Mouse (Mus musculus): ENCODE data around the gene Exoc3l4. TPM values are rescaled to one million over a fixed set of nuclear protein-coding genes. Genes with fewer than 3 reads are reported as not detected.

Exoc3l4 gene
- polyA plus RNA-seq (2015; fragmentation: Nextera tagmentation; extraction: Ambion mirVana), result 8.0 and 15.1 TPM in 2 replicates

GRCm38 (mm10) chr12:111416921-111417779, at the start of gene Exoc3l4:
Exoc3l4 (plus strand) TSS chr12:111417017.
- WGBS, result 7% methylated on average over 17 of the region's 17 CpGs
- H3K9me3 ChIP-seq (replicated peaks), result no peaks in the 10 kb centered on the region
- no peaks in the 10 kb centered on the region for H3K36me3 ChIP-seq
- H3K27me3 ChIP-seq, result peaks cover 16% of the 10 kb centered on the region
- peak within 1 kb of the TSS; percentile 44 for H3K4me3 ChIP-seq
- H3K27ac ChIP-seq, result peak within 1 kb of the TSS; percentile 44; the same call in 1 of the 2 replicates
- H3K9ac ChIP-seq, result peak within 1 kb of the TSS; percentile 47
- peak within 1 kb of the TSS; percentile 72 for H3K4me2 ChIP-seq
- peaks cover 54% of the 10 kb centered on the region for H3K4me1 ChIP-seq (replicated peaks)
- ATAC-seq (replicated peaks; ENCODE audit: insufficient number of reproducible peaks, insufficient read depth, low FRiP score, low read depth), result no peak; the same call in 1 of the 2 replicates

GRCm38 (mm10) chr12:111367065-111367464, 49.8 kb upstream of the Exoc3l4 start:
- H3K4me3 ChIP-seq, result no peak overlapping the region
- no peak for ATAC-seq (replicated peaks; ENCODE audit: insufficient number of reproducible peaks, insufficient read depth, low FRiP score, low read depth)
- 68% methylated on average over 7 of the region's 7 CpGs for WGBS
- no peaks in the 10 kb centered on the region for H3K27me3 ChIP-seq
- no peak overlapping the region for H3K27ac ChIP-seq
- H3K9me3 ChIP-seq (replicated peaks), result no peaks in the 10 kb centered on the region
- H3K4me2 ChIP-seq, result no peak overlapping the region
- peaks cover 68% of the 10 kb centered on the region for H3K4me1 ChIP-seq (replicated peaks)
- no peak overlapping the region for H3K9ac ChIP-seq
- no peaks in the 10 kb centered on the region for H3K36me3 ChIP-seq

- WGBS, result 62% methylated on average over 4 of the region's 4 CpGs
- Histone ChIP-seq H3K9me3 (replicated peaks) (no peaks in the 10 kb centered on the region), H3K4me3 (no peak overlapping the region), H3K9ac (no peak overlapping the region), H3K36me3 (no peaks in the 10 kb centered on the region), H3K27me3 (no peaks in the 10 kb centered on the region), H3K4me2 (no peak overlapping the region), H3K4me1 (replicated peaks) (peaks cover 70% of the 10 kb centered on the region), H3K27ac (no peak overlapping the region)
- no peak for ATAC-seq (replicated peaks; ENCODE audit: insufficient number of reproducible peaks, insufficient read depth, low FRiP score, low read depth)
Measured at GRCm38 (mm10) chr12:111370249-111370648, 46.6 kb upstream of the Exoc3l4 start.

DNA sequence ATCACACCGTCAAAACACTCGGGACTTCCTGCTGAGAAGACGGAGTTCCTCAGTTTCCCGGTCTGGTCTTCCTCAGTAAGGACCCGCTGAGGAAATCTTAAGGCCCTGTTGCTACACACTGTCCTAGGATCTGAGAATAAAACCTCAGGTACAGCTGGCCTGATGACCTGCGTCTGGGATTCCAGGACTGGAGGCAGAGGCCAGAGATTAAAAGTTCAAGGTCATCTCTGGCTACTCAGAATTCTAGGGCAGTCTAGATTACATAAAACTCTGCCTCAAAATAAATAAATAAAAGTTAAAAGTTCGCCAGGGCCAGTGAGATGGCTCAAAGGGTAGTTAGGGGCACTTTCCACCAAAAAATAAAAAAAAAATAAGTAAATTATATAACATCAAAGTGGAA, 44.9 kb upstream of the Exoc3l4 start:
- 69% methylated on average over 7 of the region's 7 CpGs for WGBS
- no peak overlapping the region for H3K27ac ChIP-seq

GRCm38 (mm10) chr12:111373411-111373810, 43.4 kb upstream of the Exoc3l4 start:
- no peak for ATAC-seq (replicated peaks; ENCODE audit: insufficient number of reproducible peaks, insufficient read depth, low FRiP score, low read depth)
- Histone ChIP-seq H3K27me3 (no peaks in the 10 kb centered on the region), H3K4me3 (no peak overlapping the region), H3K9ac (no peak overlapping the region), H3K4me1 (replicated peaks) (peaks cover 61% of the 10 kb centered on the region), H3K9me3 (replicated peaks) (no peaks in the 10 kb centered on the region), H3K4me2 (no peak overlapping the region), H3K27ac (no peak overlapping the region), H3K36me3 (no peaks in the 10 kb centered on the region)
- WGBS, result 83% methylated on average over 6 of the region's 6 CpGs

More for the DNA sequence above, 44.9 kb upstream of the Exoc3l4 start:
- Histone ChIP-seq H3K27me3 (no peaks in the 10 kb centered on the region), H3K4me3 (no peak overlapping the region), H3K4me1 (replicated peaks) (peaks cover 69% of the 10 kb centered on the region), H3K9ac (no peak overlapping the region), H3K9me3 (replicated peaks) (no peaks in the 10 kb centered on the region), H3K36me3 (no peaks in the 10 kb centered on the region), H3K4me2 (no peak overlapping the region)
- ATAC-seq (replicated peaks; ENCODE audit: insufficient number of reproducible peaks, insufficient read depth, low FRiP score, low read depth), result no peak

DNA sequence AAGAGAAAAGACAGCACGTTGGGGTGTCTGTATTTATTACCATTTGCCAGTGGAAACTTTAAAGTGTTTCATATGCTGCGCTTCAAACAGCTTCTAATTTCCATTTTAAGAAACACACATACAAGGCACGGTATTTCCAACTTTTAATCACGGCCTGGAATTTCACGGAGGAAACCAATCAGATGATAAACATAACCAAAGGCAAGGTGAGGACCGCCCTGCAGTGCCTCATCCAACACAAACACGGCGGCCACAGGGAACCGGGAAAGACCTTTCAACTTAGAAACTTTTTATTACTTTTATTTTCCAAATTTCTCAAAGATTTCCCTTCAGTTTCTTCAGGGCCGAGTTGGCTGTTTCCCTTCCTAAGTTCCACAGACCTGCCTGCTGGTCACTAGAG, 42.1 kb upstream of the Exoc3l4 start:
- H3K27me3 ChIP-seq, result 0 out of 2 replicates have a peak, but pooled peaks cover 2% of the 10 kb centered on the region
- H3K4me1 ChIP-seq (replicated peaks), result peaks cover 52% of the 10 kb centered on the region
- no peaks in the 10 kb centered on the region for H3K9me3 ChIP-seq (replicated peaks)
- H3K9ac ChIP-seq, result no peak overlapping the region
- ATAC-seq (replicated peaks; ENCODE audit: insufficient number of reproducible peaks, insufficient read depth, low FRiP score, low read depth), result no peak
- peak overlapping the region; percentile 95 for H3K4me3 ChIP-seq
- H3K4me2 ChIP-seq, result peak overlapping the region; percentile 89
- peak overlapping the region; percentile 28; the same call in 1 of the 2 replicates for H3K27ac ChIP-seq
- WGBS, result 37% methylated on average over 10 of the region's 10 CpGs
- no peaks in the 10 kb centered on the region for H3K36me3 ChIP-seq

- Histone ChIP-seq H3K9ac (peak overlapping the region; percentile 97), H3K4me3 (peak overlapping the region; percentile 95), H3K4me2 (peak overlapping the region; percentile 89), H3K27ac (peak overlapping the region; percentile 97), H3K4me1 (replicated peaks) (peaks cover 47% of the 10 kb centered on the region), H3K9me3 (replicated peaks) (no peaks in the 10 kb centered on the region), H3K36me3 (no peaks in the 10 kb centered on the region), H3K27me3 (0 out of 2 replicates have a peak, but pooled peaks cover 2% of the 10 kb centered on the region)
- 41% methylated on average over 12 of the region's 12 CpGs for WGBS
- no peak for ATAC-seq (replicated peaks; ENCODE audit: insufficient number of reproducible peaks, insufficient read depth, low FRiP score, low read depth)
Measured at GRCm38 (mm10) chr12:111375559-111375958, 41.3 kb upstream of the Exoc3l4 start.

GRCm38 (mm10) chr12:111376053-111376452, 40.8 kb upstream of the Exoc3l4 start:
- peak overlapping the region; percentile 97 for H3K9ac ChIP-seq
- H3K4me1 ChIP-seq (replicated peaks), result peaks cover 42% of the 10 kb centered on the region
- no peaks in the 10 kb centered on the region for H3K36me3 ChIP-seq
- H3K27me3 ChIP-seq, result 0 out of 2 replicates have a peak, but pooled peaks cover 2% of the 10 kb centered on the region
- WGBS, result 9% methylated on average over 6 of the region's 6 CpGs
- peak overlapping the region; percentile 97 for H3K27ac ChIP-seq
- no peaks in the 10 kb centered on the region for H3K9me3 ChIP-seq (replicated peaks)
- H3K4me2 ChIP-seq, result peak overlapping the region; percentile 89
- peak overlapping the region; percentile 95 for H3K4me3 ChIP-seq
- no peak for ATAC-seq (replicated peaks; ENCODE audit: insufficient number of reproducible peaks, insufficient read depth, low FRiP score, low read depth)

GRCm38 (mm10) chr12:111376826-111377331, 39.9 kb upstream of the Exoc3l4 start:
- H3K27me3 ChIP-seq, result 0 out of 2 replicates have a peak, but pooled peaks cover 2% of the 10 kb centered on the region
- ATAC-seq (replicated peaks; ENCODE audit: insufficient number of reproducible peaks, insufficient read depth, low FRiP score, low read depth), result peak; percentile 32
- H3K4me1 ChIP-seq (replicated peaks), result peaks cover 41% of the 10 kb centered on the region
- no peaks in the 10 kb centered on the region for H3K36me3 ChIP-seq
- H3K4me2 ChIP-seq, result peak overlapping the region; percentile 89
- peak overlapping the region; percentile 97 for H3K27ac ChIP-seq
- under 1% methylated on average over 49 of the region's 49 CpGs for WGBS
- H3K9ac ChIP-seq, result peak overlapping the region; percentile 97
- no peaks in the 10 kb centered on the region for H3K9me3 ChIP-seq (replicated peaks)
- H3K4me3 ChIP-seq, result peak overlapping the region; percentile 95

DNA sequence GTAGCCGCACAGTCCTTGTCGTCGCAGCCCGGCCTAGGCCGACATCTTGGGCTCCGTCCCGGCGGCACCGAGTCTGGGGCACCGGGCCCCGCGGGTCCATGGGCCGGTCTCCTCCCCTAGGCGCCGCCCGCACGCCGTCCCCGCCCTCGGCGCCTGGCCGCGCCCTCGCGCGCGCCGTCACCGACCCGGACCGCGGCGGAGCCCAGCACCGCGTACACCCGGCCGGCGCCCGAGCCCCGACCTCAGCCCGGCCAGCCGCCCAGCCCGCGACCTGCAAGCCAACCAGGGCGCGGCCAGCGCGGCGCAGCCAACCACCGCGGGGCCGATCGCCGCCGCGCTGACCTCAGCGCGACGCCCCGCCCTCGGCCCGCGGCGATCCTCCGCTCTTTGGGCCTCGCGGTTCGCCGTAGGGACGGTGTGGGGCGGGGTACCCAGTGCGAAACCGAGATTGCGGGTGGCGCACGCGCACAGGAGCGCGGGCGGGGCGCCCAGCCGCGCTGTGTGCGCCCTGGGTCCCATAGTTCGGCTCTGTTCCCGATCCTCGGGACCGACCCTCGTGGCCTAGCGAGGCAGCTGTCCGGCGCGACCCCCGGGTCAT, 39.3 kb upstream of the Exoc3l4 start, which contains the start of gene Cdc42bpb:
TSS of gene Cdc42bpb (minus strand) at position 343 of the 598 bp plus-strand sequence.
- Histone ChIP-seq H3K27ac (peak within 1 kb of the TSS; percentile 97), H3K27me3 (0 out of 2 replicates have a peak, but pooled peaks cover 2% of the 10 kb centered on the region), H3K9me3 (replicated peaks) (no peaks in the 10 kb centered on the region), H3K4me3 (peak within 1 kb of the TSS; percentile 95), H3K4me2 (peak within 1 kb of the TSS; percentile 89), H3K36me3 (no peaks in the 10 kb centered on the region), H3K9ac (peak within 1 kb of the TSS; percentile 97), H3K4me1 (replicated peaks) (peaks cover 39% of the 10 kb centered on the region)
- under 1% methylated on average over 90 of the region's 94 CpGs for WGBS
- peak; percentile 94 for ATAC-seq (replicated peaks; ENCODE audit: insufficient number of reproducible peaks, insufficient read depth, low FRiP score, low read depth)

DNA sequence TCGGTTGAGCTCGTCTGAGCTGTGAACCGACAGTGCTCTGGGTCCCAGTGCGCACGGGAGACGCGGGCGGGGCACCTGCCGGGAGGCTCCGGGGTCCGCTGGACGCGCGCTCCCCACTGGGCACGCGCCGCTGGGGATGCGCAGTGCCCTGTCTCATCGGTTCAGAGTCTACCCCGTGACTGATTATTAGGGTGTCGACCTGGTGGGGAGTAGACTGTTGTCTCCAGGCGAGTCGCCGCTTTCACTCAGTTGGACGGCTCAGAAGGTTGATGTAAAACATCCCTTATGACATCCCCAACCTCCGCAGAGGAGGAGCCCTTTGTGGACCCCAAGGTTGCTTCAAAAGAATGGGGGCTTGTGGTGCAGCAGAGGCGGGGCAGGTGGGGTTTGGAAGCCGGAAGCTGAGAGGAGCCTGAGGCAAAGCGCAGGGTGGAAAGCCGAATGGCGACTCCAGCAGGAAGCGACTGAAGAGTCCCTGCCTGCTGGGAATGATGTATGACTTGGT, 38.8 kb upstream of the Exoc3l4 start:
- Histone ChIP-seq H3K9ac (peak overlapping the region; percentile 97), H3K27me3 (0 out of 2 replicates have a peak, but pooled peaks cover 2% of the 10 kb centered on the region), H3K4me1 (replicated peaks) (peaks cover 39% of the 10 kb centered on the region), H3K27ac (peak overlapping the region; percentile 97), H3K4me3 (peak overlapping the region; percentile 95), H3K9me3 (replicated peaks) (no peaks in the 10 kb centered on the region), H3K4me2 (peak overlapping the region; percentile 89), H3K36me3 (no peaks in the 10 kb centered on the region)
- WGBS, result under 1% methylated on average over 32 of the region's 32 CpGs
- ATAC-seq (replicated peaks; ENCODE audit: insufficient number of reproducible peaks, insufficient read depth, low FRiP score, low read depth), result peak; percentile 50
